Mouse (Mus musculus): ENCODE measurements around the gene Spata48. TPM values are rescaled to one million over a fixed set of nuclear protein-coding genes. Genes with fewer than 3 reads are reported as not detected.
A peak's percentile ranks its signal among the peaks of the same experiment; 100 is the strongest.

The Spata48 gene
- total RNA-seq, 2 experiments from 2014 or later, result 2.1 TPM

DNA sequence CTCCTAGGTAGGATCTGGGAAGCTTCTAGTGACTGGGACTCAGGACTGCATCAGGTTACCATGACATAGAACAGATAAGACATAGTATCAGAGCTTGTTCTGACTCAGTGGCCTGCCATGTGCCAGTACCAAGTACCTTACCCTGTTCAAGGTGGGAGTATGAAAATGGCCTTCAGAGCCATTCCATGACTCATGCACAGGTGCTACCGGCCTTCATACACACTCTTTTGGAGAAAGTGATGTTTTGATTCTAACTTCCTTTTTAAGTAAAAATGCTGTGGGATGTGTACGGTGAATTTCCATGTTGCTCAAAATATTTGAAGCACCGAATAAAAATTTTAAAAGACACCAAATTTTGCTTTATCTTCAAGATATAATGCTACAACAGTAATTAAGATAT lies 84.1 kb downstream of the Spata48 start:
- no peak for DNase-seq

DNA sequence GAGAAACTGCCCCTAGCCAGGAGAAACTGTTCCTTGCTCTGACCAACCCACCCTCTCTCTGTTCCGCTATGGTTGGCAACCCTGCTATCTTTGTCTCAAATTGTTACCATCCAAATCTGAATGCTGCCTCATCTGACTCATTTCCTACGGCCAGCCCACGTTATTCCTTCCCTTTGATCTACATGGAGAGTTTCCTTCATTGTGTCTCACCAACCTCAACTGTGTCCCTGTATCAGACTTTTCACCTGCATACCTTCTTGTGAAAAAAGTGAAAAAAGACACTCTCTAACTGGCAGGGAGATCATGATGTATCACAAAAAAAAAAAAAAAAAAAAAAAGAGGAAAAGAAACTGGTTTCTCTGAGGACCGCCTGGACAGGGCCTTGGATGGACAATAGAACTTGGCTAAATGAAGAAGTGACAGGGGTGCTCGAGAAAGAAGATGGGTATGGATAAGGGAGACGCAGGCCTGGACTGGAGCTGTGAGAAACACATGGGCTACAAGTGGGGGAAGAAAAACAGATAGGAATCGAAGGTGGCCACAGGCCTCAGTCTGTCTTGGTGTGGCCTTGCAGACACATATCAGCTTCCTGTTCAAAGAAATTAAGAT lies 85.1 kb downstream of the Spata48 start:
- no peak for DNase-seq

DNA sequence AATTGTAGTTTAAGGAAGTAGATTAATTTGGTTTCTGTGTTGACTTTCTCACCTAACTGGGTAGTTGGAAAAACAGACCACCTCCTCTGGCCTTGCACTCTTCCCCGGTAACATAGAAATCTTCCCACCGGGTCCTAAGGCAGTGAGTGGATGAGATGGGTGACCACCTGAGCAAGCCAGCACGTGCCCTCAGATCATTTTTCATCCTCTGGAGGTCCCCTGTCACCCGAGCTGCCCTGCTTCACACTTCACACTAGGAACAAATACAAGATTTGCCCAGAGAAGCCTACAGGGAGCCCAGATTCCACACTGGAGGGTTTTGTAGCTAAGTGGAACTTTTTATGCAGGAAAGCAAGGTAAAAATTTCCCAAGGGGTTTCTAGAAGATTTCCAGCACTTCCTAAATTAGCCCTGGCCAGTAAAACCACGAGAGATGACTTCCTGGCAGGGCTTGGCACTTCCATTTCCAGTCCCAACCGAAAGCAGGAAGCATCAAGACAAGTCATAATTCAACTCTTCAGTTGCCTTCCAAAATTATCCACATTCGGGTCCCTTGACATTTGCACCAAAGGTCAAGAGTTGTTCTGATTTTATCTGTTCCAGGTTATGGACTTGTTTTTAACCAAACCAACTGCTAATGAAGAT lies 85.8 kb downstream of the Spata48 start:
- DNase-seq, result no peak

DNA sequence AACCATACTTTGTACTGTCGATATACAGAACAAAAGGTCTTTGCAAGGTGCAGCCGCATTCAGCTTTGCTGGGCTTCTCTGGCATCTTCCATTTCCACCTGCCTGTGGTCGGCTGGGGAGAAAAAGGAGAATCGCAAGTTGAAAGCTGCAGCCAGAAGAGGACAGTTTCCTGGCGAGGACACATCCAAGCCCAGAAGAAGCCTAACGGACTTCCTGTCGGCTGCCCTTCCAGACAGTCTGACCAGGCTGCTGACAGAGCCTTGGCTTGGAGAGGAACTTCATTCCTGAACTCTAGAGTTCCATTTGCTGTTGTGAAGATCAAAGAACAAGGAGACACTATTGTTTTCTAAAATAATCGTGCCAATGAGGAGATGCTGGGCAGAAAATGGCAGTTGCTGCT lies 93.7 kb downstream of the Spata48 start:
- no peak for DNase-seq

DNA sequence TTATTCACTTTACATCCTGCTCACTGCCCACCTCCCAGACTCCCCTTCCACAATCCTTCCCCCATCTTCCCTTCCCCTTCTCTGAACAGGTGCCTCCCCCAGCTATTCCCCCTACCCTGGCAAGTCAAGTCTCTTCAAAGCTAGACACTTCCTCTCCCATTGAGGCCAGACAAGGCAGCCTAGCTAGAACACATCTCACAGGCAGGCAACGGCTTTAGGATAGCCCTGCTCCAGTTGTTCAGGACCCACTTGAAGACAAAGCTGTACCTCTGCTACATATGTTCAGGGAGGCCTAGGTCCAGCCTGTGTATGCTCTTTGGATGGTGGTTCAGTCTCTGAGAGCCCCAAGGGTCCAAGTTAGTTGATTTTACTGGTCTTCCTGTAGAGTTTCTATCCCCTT lies 94.3 kb downstream of the Spata48 start:
- no peak for DNase-seq

DNA sequence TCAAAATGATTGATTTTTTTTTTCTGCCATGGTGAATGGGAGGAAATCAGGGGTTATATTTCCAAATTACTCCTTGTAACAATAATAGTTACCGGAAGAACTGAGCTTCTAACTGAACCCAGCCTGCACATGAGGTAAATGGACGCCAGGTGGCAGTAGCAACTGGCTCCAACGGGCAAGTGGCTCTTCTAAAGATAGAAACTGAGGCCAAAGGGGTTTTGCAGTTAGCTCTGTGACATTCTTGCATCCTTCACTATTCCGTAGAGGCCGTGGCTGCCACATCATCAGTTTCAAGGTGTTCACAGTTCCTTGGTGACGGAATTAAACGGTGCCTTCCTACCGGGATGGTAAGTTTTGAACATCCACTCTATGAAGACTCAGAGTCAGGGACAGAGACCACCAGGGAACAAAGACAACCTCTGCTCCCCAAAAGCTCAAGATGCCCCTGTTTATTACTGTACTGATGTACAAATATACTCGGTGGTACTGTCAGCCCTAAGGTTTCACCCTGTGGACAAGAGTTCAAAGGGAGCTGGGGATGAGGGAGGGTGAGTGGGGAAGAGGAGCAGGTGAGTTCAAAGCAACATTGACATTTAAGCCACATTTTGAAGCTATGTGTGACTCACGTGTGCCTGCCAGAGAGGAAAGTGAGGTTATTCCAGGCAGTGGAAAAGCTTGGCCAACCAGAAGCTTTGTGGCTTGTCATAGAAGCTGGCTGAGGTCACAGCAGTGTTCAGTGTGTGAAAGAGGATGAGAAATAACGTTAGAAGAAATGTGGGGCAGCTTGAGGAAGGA lies 95.5 kb downstream of the Spata48 start:
- peak; percentile 55 for DNase-seq

DNA sequence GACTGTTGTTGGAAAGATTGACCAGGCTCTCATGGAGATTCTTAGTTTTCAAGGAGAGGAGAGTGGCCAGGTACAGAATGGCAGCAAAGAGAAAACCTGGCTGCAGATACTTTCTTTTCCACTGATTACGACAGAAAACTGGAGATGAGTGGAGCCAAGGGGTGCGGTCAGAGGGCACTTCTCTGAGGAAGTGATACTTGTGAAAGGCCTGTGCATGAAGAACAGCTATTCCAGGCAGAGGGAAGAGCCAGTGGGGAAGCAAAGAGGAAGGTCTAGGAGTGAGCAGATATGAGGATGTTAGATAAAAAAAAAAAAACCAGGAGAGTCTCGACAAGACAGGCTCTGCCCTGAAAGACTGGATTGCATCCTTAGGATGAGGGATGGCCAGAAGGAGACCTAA lies 96.8 kb downstream of the Spata48 start:
- no peak for DNase-seq

DNA sequence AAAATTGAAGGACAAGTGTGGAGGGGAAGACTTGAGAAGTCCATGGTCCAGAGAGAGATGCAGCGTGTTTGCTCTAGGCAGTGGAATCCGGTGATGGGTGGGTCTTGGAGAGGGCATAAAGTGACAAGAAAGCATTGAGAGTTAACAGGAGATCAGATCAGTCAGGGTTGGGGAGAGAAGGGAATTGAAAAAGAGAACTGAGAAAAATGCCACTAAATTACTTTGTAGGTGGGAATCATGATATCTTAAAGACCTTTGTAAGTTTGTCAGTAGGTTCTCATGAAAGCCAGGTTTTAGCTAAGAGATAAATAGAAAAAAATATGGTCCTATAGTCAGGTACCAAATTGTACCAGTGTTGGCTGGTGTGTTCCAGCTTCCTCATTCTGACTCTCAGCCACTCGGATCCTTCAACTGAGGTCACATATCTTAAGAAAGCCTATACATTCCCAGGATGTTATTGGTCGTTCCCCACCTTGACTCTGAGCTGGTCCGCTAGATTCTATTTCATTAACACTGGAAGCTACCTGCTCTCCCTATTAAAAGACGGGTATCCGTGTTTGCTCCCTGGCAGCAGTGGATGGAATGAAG lies 97.3 kb downstream of the Spata48 start:
- DNase-seq, result no peak

DNA sequence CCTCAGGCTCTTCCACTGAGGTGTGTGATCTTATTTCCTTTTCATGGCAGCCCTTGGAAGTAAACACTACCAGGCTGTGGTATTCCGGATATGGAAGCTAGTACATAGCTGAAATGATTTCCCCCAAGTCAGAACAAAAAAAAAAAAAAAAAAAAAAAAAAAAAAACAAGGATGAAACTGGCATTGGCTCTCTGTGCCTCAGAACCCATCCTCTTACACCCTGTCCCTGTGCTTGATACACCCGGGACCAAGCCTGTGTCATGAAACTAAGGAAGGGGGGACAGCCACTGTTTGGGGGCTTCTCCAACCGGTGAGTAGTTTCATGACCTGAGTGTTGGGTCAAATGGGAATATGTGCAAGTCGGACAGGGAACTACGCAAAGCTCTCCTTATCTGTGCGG lies 99.2 kb downstream of the Spata48 start:
- no peak for DNase-seq

DNA sequence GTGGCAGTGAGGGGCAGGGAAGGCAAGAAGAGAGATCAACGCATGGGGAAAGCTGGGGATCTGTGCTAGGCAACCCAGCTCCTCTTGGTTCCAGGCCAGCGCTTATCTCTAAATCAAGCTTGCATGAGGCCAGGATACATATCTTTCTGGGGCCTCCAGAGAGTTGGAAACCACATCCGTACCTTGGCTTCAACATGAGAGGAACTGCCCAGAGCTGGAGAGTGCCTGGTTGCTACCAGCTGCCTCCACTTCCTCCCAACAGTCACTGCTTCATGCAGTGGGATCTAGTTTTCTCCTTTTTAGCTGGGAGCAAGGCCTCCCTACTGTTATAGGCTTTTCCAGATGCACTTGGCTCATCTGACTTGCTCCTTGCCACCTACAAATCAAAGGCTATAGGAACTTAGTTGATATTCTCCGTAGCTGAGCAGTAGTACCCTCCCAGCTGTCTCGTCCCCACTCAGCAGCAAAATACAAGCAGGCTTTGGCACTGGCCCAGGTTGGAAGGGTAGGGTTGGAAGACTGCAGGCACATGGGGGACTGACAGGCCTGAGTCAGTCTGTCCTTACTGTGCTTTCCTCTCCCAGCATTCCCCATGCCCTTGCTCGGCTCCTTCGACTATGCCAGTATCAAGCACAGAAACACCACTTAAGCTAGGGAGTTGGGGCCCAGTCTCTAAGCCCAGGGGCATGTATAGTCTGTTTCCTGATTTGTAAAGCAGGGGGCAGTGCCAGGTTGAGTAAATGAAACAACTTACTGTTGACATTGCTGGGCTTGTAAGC lies 102.6 kb downstream of the Spata48 start:
- DNase-seq, result no peak

Other genes starting within 250 kb of the Spata48 start
- gene Zpbp, start 314 bp downstream of the Spata48 start, total RNA-seq (2021), result under 1 TPM; 0.52 to 0.60 TPM
- gene 4930512M02Rik, start 165.7 kb downstream of the Spata48 start, total RNA-seq (2021), result not detected
- 1 to 10 TPM; 1.7 to 1.8 TPM for gene Ikzf1, start 222.9 kb downstream of the Spata48 start, total RNA-seq (2021)